Mouse (Mus musculus) macrophage (primary cell): ENCODE measurements at regions not wholly inside any gene's neighbourhood (a gene's known extent, or its start where the extent isn't known, plus 50 kb on each side); places are given as distances from the start of the nearest gene placed in this dataset.

Source experiments
- H3K27ac ChIP-seq: fragments of 350-480 bp; formaldehyde crosslinking; 2 replicates; pipeline ENCODE4 v1.9.0; 2021
- H3K36me3 ChIP-seq: fragments of 350-480 bp; formaldehyde crosslinking; 2 replicates; pipeline ENCODE4 v1.9.0; 2021; ENCODE audit errors: inconsistent target
- H3K4me3 ChIP-seq: fragments of 350-480 bp; formaldehyde crosslinking; 2 replicates; pipeline ENCODE4 v1.9.0; 2021; ENCODE audit errors: inconsistent target
- H3K79me2 ChIP-seq: fragments of 350-480 bp; formaldehyde crosslinking; 2 replicates; pipeline ENCODE4 v1.9.0; 2021; ENCODE audit errors: inconsistent target
- WGBS: methylation state at CpG from one replicate; pipeline ENCODE4 v1.1.7; 2026; ENCODE audit warnings: inconsistent platforms; ENCODE audit not compliant: missing documents; 5-methylcytosine and 5-hydroxymethylcytosine counted together

GRCm38 (mm10) chr4:131512768-131513167 lies 325.3 kb downstream of the Ptpru start:
- H3K36me3 ChIP-seq: no peaks in the 10 kb centered on the region
- 84% methylated on average over 7 of the region's 7 CpGs for WGBS
- no peak overlapping the region for H3K4me3 ChIP-seq
- H3K27ac ChIP-seq: no peak overlapping the region
- no peaks in the 10 kb centered on the region for H3K79me2 ChIP-seq

GRCm38 (mm10) chr4:131520636-131521306 lies 317.3 kb downstream of the Ptpru start:
- H3K36me3 ChIP-seq: no peaks in the 10 kb centered on the region
- H3K4me3 ChIP-seq: no peak overlapping the region
- H3K27ac ChIP-seq: no peak overlapping the region
- WGBS: 89% methylated on average over 10 of the region's 10 CpGs
- H3K79me2 ChIP-seq: no peaks in the 10 kb centered on the region

DNA sequence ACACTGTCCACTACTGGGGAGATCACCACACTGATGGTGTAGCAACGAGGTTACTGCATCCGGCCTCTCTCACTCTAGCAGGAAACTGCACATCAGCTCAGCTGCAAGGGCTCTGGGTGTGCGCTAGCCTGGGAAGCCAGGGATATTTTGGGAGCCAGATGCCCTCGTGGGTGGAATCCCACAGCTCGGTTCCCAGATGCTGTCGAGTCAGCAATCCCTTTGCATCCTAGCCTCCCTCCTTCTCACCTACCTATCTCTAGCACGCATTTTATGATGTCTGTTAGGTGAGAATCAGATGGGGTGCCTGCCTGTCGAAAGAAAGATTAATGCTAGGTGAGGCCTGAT lies 316.8 kb downstream of the Ptpru start:
- Histone ChIP-seq H3K36me3 (no peaks in the 10 kb centered on the region), H3K79me2 (no peaks in the 10 kb centered on the region), H3K27ac (no peak overlapping the region), H3K4me3 (no peak overlapping the region)
- WGBS: 59% methylated on average over 8 of the region's 8 CpGs

- Histone ChIP-seq H3K79me2 (no peaks in the 10 kb centered on the region), H3K36me3 (no peaks in the 10 kb centered on the region), H3K4me3 (no peak overlapping the region), H3K27ac (no peak overlapping the region)
- 77% methylated on average over 3 of the region's 3 CpGs for WGBS
These were observed 312.9 kb downstream of the Ptpru start for GRCm38 (mm10) chr4:131525236-131525635.

DNA sequence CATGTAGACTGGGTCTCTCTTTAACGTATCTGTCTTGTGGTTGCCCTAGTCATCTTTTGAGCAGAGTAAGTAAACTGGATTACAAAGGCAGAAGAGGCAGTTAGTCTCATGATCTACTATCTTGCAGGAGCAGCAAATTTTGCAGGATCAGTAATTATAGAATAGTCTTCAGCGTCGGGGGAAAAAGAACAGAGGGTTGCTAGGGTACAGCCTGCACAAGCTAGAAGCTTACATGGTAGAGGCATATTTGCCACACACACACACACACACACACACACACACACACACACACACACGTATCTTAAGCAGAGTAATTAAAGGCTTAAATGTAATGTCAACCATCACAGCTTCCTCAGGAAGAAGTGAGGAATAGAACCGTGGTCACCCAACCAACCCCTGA lies 307.6 kb downstream of the Ptpru start:
- Histone ChIP-seq H3K27ac (no peak overlapping the region), H3K79me2 (no peaks in the 10 kb centered on the region), H3K36me3 (no peaks in the 10 kb centered on the region), H3K4me3 (no peak overlapping the region)
- WGBS: 63% methylated on average over 5 of the region's 5 CpGs

- WGBS: 48% methylated on average over 8 of the region's 8 CpGs
- Histone ChIP-seq H3K4me3 (no peak overlapping the region), H3K79me2 (no peaks in the 10 kb centered on the region), H3K27ac (no peak overlapping the region), H3K36me3 (no peaks in the 10 kb centered on the region)
These were observed 307.1 kb downstream of the Ptpru start for GRCm38 (mm10) chr4:131531003-131531402.

GRCm38 (mm10) chr4:131534831-131535230 lies 303.3 kb downstream of the Ptpru start:
- Histone ChIP-seq H3K27ac (no peak overlapping the region), H3K36me3 (no peaks in the 10 kb centered on the region), H3K4me3 (no peak overlapping the region), H3K79me2 (no peaks in the 10 kb centered on the region)
- 83% methylated on average over 6 of the region's 6 CpGs for WGBS

- H3K27ac ChIP-seq: no peak overlapping the region
- H3K36me3 ChIP-seq: no peaks in the 10 kb centered on the region
- no peak overlapping the region for H3K4me3 ChIP-seq
- WGBS: 89% methylated on average over 4 of the region's 4 CpGs
- no peaks in the 10 kb centered on the region for H3K79me2 ChIP-seq
These were observed 299.9 kb downstream of the Ptpru start for GRCm38 (mm10) chr4:131538237-131538636.

DNA sequence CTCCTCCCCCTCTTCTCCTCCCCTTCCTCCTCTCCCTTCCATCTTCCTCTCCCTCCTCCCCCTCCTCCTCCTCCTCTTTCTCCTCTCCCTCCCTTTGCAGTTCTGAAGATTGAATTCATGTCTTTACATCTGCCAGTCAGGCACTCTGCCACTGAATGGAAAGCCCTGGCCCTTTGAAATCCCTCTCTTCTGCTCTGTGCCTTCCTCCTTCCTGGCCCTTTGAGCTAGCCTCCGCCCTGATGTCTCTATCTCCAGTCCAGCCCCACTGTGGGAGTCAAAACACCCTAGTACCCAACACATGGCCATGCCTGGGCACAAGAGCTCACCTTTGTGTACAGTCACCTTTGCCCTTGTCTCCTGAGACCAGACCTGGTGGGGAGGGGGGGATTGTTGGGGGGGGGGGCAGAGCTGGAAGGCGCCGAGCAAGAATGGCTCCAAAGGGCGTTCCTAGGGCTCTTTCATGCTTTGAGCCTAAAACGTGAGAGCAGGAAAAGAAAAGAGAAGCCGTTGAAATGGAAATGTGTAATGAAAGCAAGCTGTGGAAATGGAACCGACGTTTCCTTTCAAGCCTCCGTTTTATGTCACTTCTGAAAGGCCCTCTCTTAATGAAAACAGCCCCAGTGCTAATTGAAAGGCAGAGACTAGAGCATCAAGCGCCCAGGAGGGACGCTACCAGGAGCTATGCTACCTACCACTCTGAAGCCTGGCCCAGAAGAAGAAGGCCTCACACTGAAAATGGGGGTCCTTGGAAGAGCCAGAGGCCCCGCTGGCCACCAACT lies 291.5 kb downstream of the Ptpru start:
- H3K79me2 ChIP-seq: no peaks in the 10 kb centered on the region
- no peaks in the 10 kb centered on the region for H3K36me3 ChIP-seq
- H3K27ac ChIP-seq: no peak overlapping the region
- WGBS: 82% methylated on average over 12 of the region's 12 CpGs
- no peak overlapping the region for H3K4me3 ChIP-seq

- no peaks in the 10 kb centered on the region for H3K36me3 ChIP-seq
- H3K27ac ChIP-seq: no peak overlapping the region
- H3K4me3 ChIP-seq: no peak overlapping the region
- H3K79me2 ChIP-seq: no peaks in the 10 kb centered on the region
- WGBS: 84% methylated on average over 12 of the region's 12 CpGs
These were observed 288.5 kb downstream of the Ptpru start for GRCm38 (mm10) chr4:131549581-131549980.

GRCm38 (mm10) chr4:131558513-131558912 lies 279.6 kb downstream of the Ptpru start:
- Histone ChIP-seq H3K27ac (no peak overlapping the region), H3K4me3 (no peak overlapping the region), H3K79me2 (no peaks in the 10 kb centered on the region), H3K36me3 (no peaks in the 10 kb centered on the region)
- 90% methylated on average over 5 of the region's 5 CpGs for WGBS

DNA sequence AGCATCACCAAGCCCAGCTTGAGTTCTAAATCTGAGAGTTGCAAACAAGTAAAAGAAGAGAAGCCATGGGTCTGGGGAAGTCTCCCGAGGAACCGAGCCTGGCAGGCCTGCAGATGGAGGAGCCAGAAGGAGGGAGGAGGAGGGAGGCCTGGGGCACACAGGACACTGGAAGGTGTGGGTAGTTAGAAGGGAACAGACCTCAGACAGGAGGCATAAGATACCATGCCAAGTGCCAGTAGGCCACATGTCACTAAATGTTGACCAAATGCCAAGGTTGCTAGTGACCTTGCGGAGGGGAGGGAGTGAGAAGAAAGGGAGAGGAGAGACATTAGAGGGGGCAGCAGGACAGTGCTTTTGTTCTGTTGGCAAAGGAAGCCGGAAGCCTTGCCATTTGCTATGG lies 274.2 kb downstream of the Ptpru start:
- H3K27ac ChIP-seq: no peak overlapping the region
- 91% methylated on average over 4 of the region's 4 CpGs for WGBS
- no peaks in the 10 kb centered on the region for H3K79me2 ChIP-seq
- no peak overlapping the region for H3K4me3 ChIP-seq
- no peaks in the 10 kb centered on the region for H3K36me3 ChIP-seq

GRCm38 (mm10) chr4:131565203-131565602 lies 272.9 kb downstream of the Ptpru start:
- Histone ChIP-seq H3K79me2 (no peaks in the 10 kb centered on the region), H3K4me3 (no peak overlapping the region), H3K36me3 (no peaks in the 10 kb centered on the region), H3K27ac (no peak overlapping the region)
- 72% methylated on average over 7 of the region's 7 CpGs for WGBS

- no peak overlapping the region for H3K27ac ChIP-seq
- WGBS: 86% methylated on average over 2 of the region's 2 CpGs
- H3K4me3 ChIP-seq: no peak overlapping the region
These were observed 270.8 kb downstream of the Ptpru start for GRCm38 (mm10) chr4:131567241-131567640.

GRCm38 (mm10) chr4:131569156-131569555 lies 268.9 kb downstream of the Ptpru start:
- no peaks in the 10 kb centered on the region for H3K79me2 ChIP-seq
- WGBS: 61% methylated on average over 5 of the region's 5 CpGs
- H3K27ac ChIP-seq: no peak overlapping the region
- H3K36me3 ChIP-seq: no peaks in the 10 kb centered on the region
- H3K4me3 ChIP-seq: no peak overlapping the region

More at GRCm38 (mm10) chr4:131567241-131567640, 270.8 kb downstream of the Ptpru start:
- Histone ChIP-seq H3K79me2 (no peaks in the 10 kb centered on the region), H3K36me3 (no peaks in the 10 kb centered on the region)
